Mouse (Mus musculus): ENCODE data around the gene Crkl. TPM values are rescaled to one million over a fixed set of nuclear protein-coding genes. Genes with fewer than 3 reads are reported as not detected.
"Not testable (repeated sequence)": the region's sequence is repeated elsewhere in the genome, so short reads cannot be mapped to it uniquely, and the experiment has no call there.

The Crkl gene
- polyA plus RNA-seq, 1 experiment from 2014 or later: 29.9 TPM

DNA sequence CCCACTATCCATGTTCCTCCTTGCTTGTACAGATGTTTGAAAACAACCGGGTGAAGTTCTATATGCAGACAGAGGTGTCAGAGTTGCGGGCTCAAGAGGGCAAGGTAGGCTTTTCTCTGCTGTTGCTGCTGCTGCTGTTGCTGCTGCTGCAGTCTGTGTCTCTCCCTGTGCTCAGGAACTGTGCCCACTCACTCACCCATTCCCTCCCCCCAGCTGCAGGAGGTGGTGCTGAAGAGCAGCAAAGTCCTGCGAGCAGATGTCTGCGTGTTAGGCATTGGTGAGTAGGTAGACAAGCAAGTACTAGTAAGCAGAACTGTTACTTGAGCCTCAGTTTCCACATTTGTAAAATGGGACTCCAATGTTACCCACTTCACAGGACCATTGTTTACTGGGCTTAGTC is 50.9 kb downstream of the Crkl start:
- H3K36me3 ChIP-seq (ENCODE audit: control insufficient read depth, insufficient read depth): no peaks in the 10 kb centered on the region
- H3K27ac ChIP-seq (ENCODE audit: low read depth, low read length): no peak overlapping the region
- no peaks in the 10 kb centered on the region for H3K4me1 ChIP-seq (replicated peaks; ENCODE audit: control insufficient read depth, insufficient read depth, low read length)
- no peak overlapping the region for H3K4me3 ChIP-seq (ENCODE audit: low read depth, low read length)
- no peak for ATAC-seq
- no peak for TF ChIP-seq CTCF (IDR thresholded peaks at IDR 0.05; ENCODE audit: low read depth)
- no peaks in the 10 kb centered on the region for H3K9me3 ChIP-seq (ENCODE audit: control insufficient read depth)
- no peak overlapping the region for H3K9ac ChIP-seq (ENCODE audit: low read depth, low read length)
- WGBS: 79% methylated on average over 4 of the region's 4 CpGs
- H3K4me2 ChIP-seq (replicated peaks; ENCODE audit: low read depth): no peak overlapping the region
- H3K27me3 ChIP-seq (replicated peaks; ENCODE audit: control insufficient read depth, insufficient read depth, low read length): no peaks in the 10 kb centered on the region

GRCm38 (mm10) chr16:17507018-17507552 is 55.3 kb downstream of the Crkl start:
- no peak overlapping the region for H3K4me3 ChIP-seq (ENCODE audit: low read depth, low read length)
- no peak for ATAC-seq
- peaks cover 5% of the 10 kb centered on the region; the same call in 1 of the 2 replicates for H3K36me3 ChIP-seq (ENCODE audit: control insufficient read depth, insufficient read depth)
- H3K27ac ChIP-seq (ENCODE audit: low read depth, low read length): no peak overlapping the region
- TF ChIP-seq CTCF (IDR thresholded peaks at IDR 0.05; ENCODE audit: low read depth): no peak
- H3K9me3 ChIP-seq (ENCODE audit: control insufficient read depth): no peaks in the 10 kb centered on the region
- H3K9ac ChIP-seq (ENCODE audit: low read depth, low read length): no peak overlapping the region
- peaks cover 21% of the 10 kb centered on the region for H3K4me1 ChIP-seq (replicated peaks; ENCODE audit: control insufficient read depth, insufficient read depth, low read length)
- no peaks in the 10 kb centered on the region for H3K27me3 ChIP-seq (replicated peaks; ENCODE audit: control insufficient read depth, insufficient read depth, low read length)
- no peak overlapping the region for H3K4me2 ChIP-seq (replicated peaks; ENCODE audit: low read depth)
- WGBS: 85% methylated on average over 5 of the region's 5 CpGs

GRCm38 (mm10) chr16:17508031-17508430 is 56.2 kb downstream of the Crkl start:
- Histone ChIP-seq H3K9ac (ENCODE audit: low read depth, low read length) (peak overlapping the region; percentile 62), H3K36me3 (ENCODE audit: control insufficient read depth, insufficient read depth) (peaks cover 11% of the 10 kb centered on the region), H3K4me1 (replicated peaks; ENCODE audit: control insufficient read depth, insufficient read depth, low read length) (peaks cover 21% of the 10 kb centered on the region), H3K27ac (ENCODE audit: low read depth, low read length) (peak overlapping the region; percentile 88), H3K4me2 (replicated peaks; ENCODE audit: low read depth) (peak overlapping the region; percentile 79), H3K4me3 (ENCODE audit: low read depth, low read length) (peak overlapping the region; percentile 57)
- not testable (repeated sequence) for H3K9me3 ChIP-seq (ENCODE audit: control insufficient read depth); ATAC-seq; H3K27me3 ChIP-seq (replicated peaks; ENCODE audit: control insufficient read depth, insufficient read depth, low read length)
- WGBS: 23% methylated on average over 3 of the region's 3 CpGs

- peaks cover 21% of the 10 kb centered on the region for H3K4me1 ChIP-seq (replicated peaks; ENCODE audit: control insufficient read depth, insufficient read depth, low read length)
- H3K4me3 ChIP-seq (ENCODE audit: low read depth, low read length): peak within 1 kb of the TSS; percentile 57
- no peaks in the 10 kb centered on the region for H3K27me3 ChIP-seq (replicated peaks; ENCODE audit: control insufficient read depth, insufficient read depth, low read length)
- WGBS: under 1% methylated on average over 50 of the region's 50 CpGs
- no peaks in the 10 kb centered on the region for H3K9me3 ChIP-seq (ENCODE audit: control insufficient read depth)
- H3K9ac ChIP-seq (ENCODE audit: low read depth, low read length): peak within 1 kb of the TSS; percentile 62
- H3K4me2 ChIP-seq (replicated peaks; ENCODE audit: low read depth): peak within 1 kb of the TSS; percentile 79
- H3K27ac ChIP-seq (ENCODE audit: low read depth, low read length): peak within 1 kb of the TSS; percentile 88
- TF ChIP-seq CTCF (IDR thresholded peaks at IDR 0.05; ENCODE audit: low read depth): no peak; the same call in 1 of the 2 replicates
- peak; percentile 97 for ATAC-seq
- peaks cover 18% of the 10 kb centered on the region for H3K36me3 ChIP-seq (ENCODE audit: control insufficient read depth, insufficient read depth)
Observed at GRCm38 (mm10) chr16:17508546-17509239, 56.9 kb downstream of the Crkl start, which contains the start of gene Lztr1. Lztr1 (plus strand) TSS chr16:17508688.

GRCm38 (mm10) chr16:17509240-17509597 is 57.4 kb downstream of the Crkl start:
- Histone ChIP-seq H3K4me3 (ENCODE audit: low read depth, low read length) (peak overlapping the region; percentile 57), H3K27me3 (replicated peaks; ENCODE audit: control insufficient read depth, insufficient read depth, low read length) (no peaks in the 10 kb centered on the region), H3K9ac (ENCODE audit: low read depth, low read length) (peak overlapping the region; percentile 62), H3K36me3 (ENCODE audit: control insufficient read depth, insufficient read depth) (peaks cover 22% of the 10 kb centered on the region), H3K4me1 (replicated peaks; ENCODE audit: control insufficient read depth, insufficient read depth, low read length) (peaks cover 21% of the 10 kb centered on the region), H3K4me2 (replicated peaks; ENCODE audit: low read depth) (peak overlapping the region; percentile 79), H3K27ac (ENCODE audit: low read depth, low read length) (peak overlapping the region; percentile 88), H3K9me3 (ENCODE audit: control insufficient read depth) (no peaks in the 10 kb centered on the region)
- no peak for TF ChIP-seq CTCF (IDR thresholded peaks at IDR 0.05; ENCODE audit: low read depth)
- peak; percentile 1; the same call in 1 of the 2 replicates for ATAC-seq
- 4% methylated on average over 9 of the region's 9 CpGs for WGBS

DNA sequence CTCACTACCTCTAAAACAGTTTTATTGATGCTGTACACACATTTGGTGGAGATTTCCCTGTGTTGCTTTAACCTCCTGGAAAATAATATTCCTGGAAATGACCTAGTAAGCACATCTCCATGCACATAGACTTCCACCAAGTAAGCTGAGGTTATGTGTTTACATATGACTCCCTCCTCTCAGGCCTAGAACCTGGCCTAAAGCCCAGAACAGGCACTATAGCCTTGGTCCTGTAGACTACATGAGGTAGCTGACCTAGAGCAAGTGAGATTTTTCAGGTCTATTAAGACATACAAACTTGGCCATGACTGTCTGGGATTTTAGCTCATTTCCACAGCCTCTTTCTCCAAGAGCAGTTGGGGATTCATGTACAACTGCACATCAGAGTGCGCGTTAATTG is 58.4 kb downstream of the Crkl start:
- peaks cover 26% of the 10 kb centered on the region for H3K36me3 ChIP-seq (ENCODE audit: control insufficient read depth, insufficient read depth)
- H3K27me3 ChIP-seq (replicated peaks; ENCODE audit: control insufficient read depth, insufficient read depth, low read length): no peaks in the 10 kb centered on the region
- H3K9ac ChIP-seq (ENCODE audit: low read depth, low read length): peak overlapping the region; percentile 1; the same call in 1 of the 2 replicates
- H3K9me3 ChIP-seq (ENCODE audit: control insufficient read depth): no peaks in the 10 kb centered on the region
- WGBS: 80% methylated on average over 2 of the region's 2 CpGs
- no peak for TF ChIP-seq CTCF (IDR thresholded peaks at IDR 0.05; ENCODE audit: low read depth)
- H3K4me2 ChIP-seq (replicated peaks; ENCODE audit: low read depth): peak overlapping the region; percentile 79
- H3K27ac ChIP-seq (ENCODE audit: low read depth, low read length): peak overlapping the region; percentile 88
- ATAC-seq: no peak
- H3K4me1 ChIP-seq (replicated peaks; ENCODE audit: control insufficient read depth, insufficient read depth, low read length): peaks cover 21% of the 10 kb centered on the region
- H3K4me3 ChIP-seq (ENCODE audit: low read depth, low read length): peak overlapping the region; percentile 57; the same call in 1 of the 2 replicates

Measured in intestine, postnatal 0 days (tissue).